Mouse (Mus musculus) stomach, postnatal 0 days (tissue): ENCODE data around the gene Ctsg.

Experiments
- CTCF ChIP-seq: IDR thresholded peaks from 2 replicates; pipeline ENCODE4 v1.5.1; 2016; ENCODE audit warnings: antibody characterized with exemption, low read depth, mild to moderate bottlenecking, moderate library complexity
- EP300 ChIP-seq: optimal IDR thresholded peaks from 2 replicates; pipeline ENCODE3; 2016; ENCODE audit warnings: antibody characterized with exemption

DNA sequence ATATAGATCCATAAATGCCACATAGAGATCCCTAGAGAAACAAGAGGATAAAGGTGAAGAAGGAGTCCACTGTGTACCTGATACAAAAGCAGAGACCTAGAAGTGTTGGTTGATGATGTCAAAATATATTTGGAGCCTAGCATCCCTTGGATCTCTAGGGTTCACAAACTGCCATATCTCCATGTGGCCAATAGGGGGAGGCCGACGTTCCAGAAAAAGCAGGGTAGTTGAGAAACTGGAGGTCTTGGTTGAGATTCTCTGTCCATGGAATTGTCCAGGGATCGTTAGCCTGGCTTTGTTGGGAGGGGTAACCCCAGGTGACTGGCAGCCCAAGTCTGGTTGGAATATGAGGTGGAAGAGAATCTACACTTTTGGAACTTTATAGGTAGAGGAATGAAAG is 26.0 kb upstream of the Ctsg start:
- TF ChIP-seq CTCF (peak; percentile 52), EP300 (no peak)
